Mouse (Mus musculus): ENCODE measurements around the gene Tagln3. TPM values are rescaled to one million over a fixed set of nuclear protein-coding genes. Genes with fewer than 3 reads are reported as not detected.

Gene Tagln3
- polyA plus RNA-seq, 1 experiment from 2014 or later: 11.1 TPM

- 67% methylated on average over 10 of the region's 10 CpGs for WGBS
- TF ChIP-seq EP300 (optimal IDR thresholded peaks at IDR 0.05) (no peak), CTCF (IDR thresholded peaks at IDR 0.05; ENCODE audit: low read depth) (no peak)
- Histone ChIP-seq H3K4me1 (replicated peaks; ENCODE audit: control insufficient read depth, insufficient read depth) (no peaks in the 10 kb centered on the region), H3K9me3 (ENCODE audit: control insufficient read depth, low read length) (no peaks in the 10 kb centered on the region), H3K4me2 (replicated peaks; ENCODE audit: low read depth) (no peak within 1 kb of the TSS), H3K27me3 (ENCODE audit: control insufficient read depth, insufficient read depth, low read length) (no peaks in the 10 kb centered on the region), H3K4me3 (ENCODE audit: low read depth, low read length) (no peak within 1 kb of the TSS), H3K36me3 (ENCODE audit: control insufficient read depth, insufficient read depth, low read length) (no peaks in the 10 kb centered on the region), H3K27ac (replicated peaks) (no peak within 1 kb of the TSS), H3K9ac (ENCODE audit: low read length) (no peak within 1 kb of the TSS)
- ATAC-seq (ENCODE audit: low FRiP score, low TSS enrichment) (no peak), DNase-seq (ENCODE audit: low spot score) (no peak)
Observed at GRCm38 (mm10) chr16:45693558-45693957, 30.9 kb downstream of the Tagln3 start, which contains the start of gene Tmprss7. TSS of gene Tmprss7 (minus strand) at chr16:45693658.

GRCm38 (mm10) chr16:45692851-45693250 lies 31.6 kb downstream of the Tagln3 start:
- no peak for TF ChIP-seq CTCF (IDR thresholded peaks at IDR 0.05; ENCODE audit: low read depth)
- ATAC-seq (ENCODE audit: low FRiP score, low TSS enrichment): no peak
- WGBS: 81% methylated on average over 3 of the region's 3 CpGs

GRCm38 (mm10) chr16:45690178-45690577 lies 34.2 kb downstream of the Tagln3 start:
- H3K4me1 ChIP-seq (replicated peaks; ENCODE audit: control insufficient read depth, insufficient read depth): no peaks in the 10 kb centered on the region
- H3K27ac ChIP-seq (replicated peaks): no peak overlapping the region
- DNase-seq (ENCODE audit: low spot score): no peak
- TF ChIP-seq CTCF (IDR thresholded peaks at IDR 0.05; ENCODE audit: low read depth) (no peak), EP300 (optimal IDR thresholded peaks at IDR 0.05) (no peak)
- ATAC-seq (ENCODE audit: low FRiP score, low TSS enrichment): no peak
- 17% methylated on average over 4 of the region's 4 CpGs for WGBS
- H3K27me3 ChIP-seq (ENCODE audit: control insufficient read depth, insufficient read depth, low read length): no peaks in the 10 kb centered on the region
- H3K9ac ChIP-seq (ENCODE audit: low read length): no peak overlapping the region
- H3K4me2 ChIP-seq (replicated peaks; ENCODE audit: low read depth): no peak overlapping the region
- H3K9me3 ChIP-seq (ENCODE audit: control insufficient read depth, low read length): no peaks in the 10 kb centered on the region
- H3K4me3 ChIP-seq (ENCODE audit: low read depth, low read length): no peak overlapping the region
- no peaks in the 10 kb centered on the region for H3K36me3 ChIP-seq (ENCODE audit: control insufficient read depth, insufficient read depth, low read length)

More at GRCm38 (mm10) chr16:45692851-45693250, 31.6 kb downstream of the Tagln3 start:
- Histone ChIP-seq H3K4me3 (ENCODE audit: low read depth, low read length) (no peak overlapping the region), H3K4me1 (replicated peaks; ENCODE audit: control insufficient read depth, insufficient read depth) (no peaks in the 10 kb centered on the region), H3K9me3 (ENCODE audit: control insufficient read depth, low read length) (no peaks in the 10 kb centered on the region), H3K27ac (replicated peaks) (no peak overlapping the region), H3K4me2 (replicated peaks; ENCODE audit: low read depth) (no peak overlapping the region), H3K36me3 (ENCODE audit: control insufficient read depth, insufficient read depth, low read length) (no peaks in the 10 kb centered on the region), H3K27me3 (ENCODE audit: control insufficient read depth, insufficient read depth, low read length) (no peaks in the 10 kb centered on the region), H3K9ac (ENCODE audit: low read length) (no peak overlapping the region)
- no peak for DNase-seq (ENCODE audit: low spot score)

- WGBS: 77% methylated on average over 3 of the region's 3 CpGs
- Histone ChIP-seq H3K4me1 (replicated peaks; ENCODE audit: control insufficient read depth, insufficient read depth) (no peaks in the 10 kb centered on the region), H3K9ac (ENCODE audit: low read length) (no peak overlapping the region), H3K9me3 (ENCODE audit: control insufficient read depth, low read length) (no peaks in the 10 kb centered on the region), H3K36me3 (ENCODE audit: control insufficient read depth, insufficient read depth, low read length) (no peaks in the 10 kb centered on the region), H3K27me3 (ENCODE audit: control insufficient read depth, insufficient read depth, low read length) (no peaks in the 10 kb centered on the region), H3K4me2 (replicated peaks; ENCODE audit: low read depth) (no peak overlapping the region), H3K27ac (replicated peaks) (no peak overlapping the region), H3K4me3 (ENCODE audit: low read depth, low read length) (no peak overlapping the region)
- no peak for DNase-seq (ENCODE audit: low spot score)
- ATAC-seq (ENCODE audit: low FRiP score, low TSS enrichment): no peak
- no peak for TF ChIP-seq EP300 (optimal IDR thresholded peaks at IDR 0.05)
- no peak for TF ChIP-seq CTCF (IDR thresholded peaks at IDR 0.05; ENCODE audit: low read depth)
Observed at GRCm38 (mm10) chr16:45686833-45687232, 37.6 kb downstream of the Tagln3 start.

DNA sequence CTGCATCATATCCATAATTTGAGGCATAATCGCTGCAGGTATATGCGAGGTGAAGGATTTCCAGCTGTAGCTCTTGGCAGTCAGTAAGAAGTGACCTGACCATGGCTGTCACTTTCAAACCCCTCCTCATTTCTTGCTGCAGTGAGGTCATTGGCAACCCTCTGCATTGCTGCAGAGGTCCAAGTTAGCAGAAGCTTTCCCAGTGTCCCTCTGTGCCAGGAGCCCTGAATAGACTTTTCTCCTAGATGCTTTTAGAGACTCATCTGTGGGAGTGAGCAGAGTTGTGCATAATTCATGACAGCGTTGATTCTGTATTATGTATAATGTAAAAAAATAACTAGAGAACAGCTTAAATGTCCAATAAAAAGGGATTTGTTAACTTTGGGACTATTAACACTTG lies 39.1 kb downstream of the Tagln3 start:
- WGBS: 57% methylated on average over 3 of the region's 3 CpGs
- Histone ChIP-seq H3K4me2 (replicated peaks; ENCODE audit: low read depth) (no peak overlapping the region), H3K4me3 (ENCODE audit: low read depth, low read length) (no peak overlapping the region), H3K27ac (replicated peaks) (no peak overlapping the region), H3K36me3 (ENCODE audit: control insufficient read depth, insufficient read depth, low read length) (no peaks in the 10 kb centered on the region), H3K4me1 (replicated peaks; ENCODE audit: control insufficient read depth, insufficient read depth) (no peaks in the 10 kb centered on the region), H3K27me3 (ENCODE audit: control insufficient read depth, insufficient read depth, low read length) (no peaks in the 10 kb centered on the region), H3K9ac (ENCODE audit: low read length) (no peak overlapping the region), H3K9me3 (ENCODE audit: control insufficient read depth, low read length) (no peaks in the 10 kb centered on the region)
- no peak for DNase-seq (ENCODE audit: low spot score)
- TF ChIP-seq CTCF (IDR thresholded peaks at IDR 0.05; ENCODE audit: low read depth): no peak
- TF ChIP-seq EP300 (optimal IDR thresholded peaks at IDR 0.05): no peak
- ATAC-seq (ENCODE audit: low FRiP score, low TSS enrichment): no peak

- H3K4me2 ChIP-seq (replicated peaks; ENCODE audit: low read depth): no peak overlapping the region
- peak; percentile 74 for DNase-seq (ENCODE audit: low spot score)
- H3K9ac ChIP-seq (ENCODE audit: low read length): no peak overlapping the region
- TF ChIP-seq CTCF (IDR thresholded peaks at IDR 0.05; ENCODE audit: low read depth) (peak; percentile 90), EP300 (optimal IDR thresholded peaks at IDR 0.05) (no peak)
- no peaks in the 10 kb centered on the region for H3K27me3 ChIP-seq (ENCODE audit: control insufficient read depth, insufficient read depth, low read length)
- H3K9me3 ChIP-seq (ENCODE audit: control insufficient read depth, low read length): no peaks in the 10 kb centered on the region
- H3K4me1 ChIP-seq (replicated peaks; ENCODE audit: control insufficient read depth, insufficient read depth): no peaks in the 10 kb centered on the region
- no peak overlapping the region for H3K27ac ChIP-seq (replicated peaks)
- ATAC-seq (ENCODE audit: low FRiP score, low TSS enrichment): no peak
- H3K4me3 ChIP-seq (ENCODE audit: low read depth, low read length): no peak overlapping the region
- 15% methylated on average over 8 of the region's 8 CpGs for WGBS
- H3K36me3 ChIP-seq (ENCODE audit: control insufficient read depth, insufficient read depth, low read length): no peaks in the 10 kb centered on the region
Observed at GRCm38 (mm10) chr16:45684815-45685214, 39.6 kb downstream of the Tagln3 start.
